Mouse (Mus musculus): ENCODE data around the gene Triobp.
"Not testable (repeated sequence)": the region's sequence is repeated elsewhere in the genome, so short reads cannot be mapped to it uniquely, and the experiment has no call there.

Gene Triobp

DNA sequence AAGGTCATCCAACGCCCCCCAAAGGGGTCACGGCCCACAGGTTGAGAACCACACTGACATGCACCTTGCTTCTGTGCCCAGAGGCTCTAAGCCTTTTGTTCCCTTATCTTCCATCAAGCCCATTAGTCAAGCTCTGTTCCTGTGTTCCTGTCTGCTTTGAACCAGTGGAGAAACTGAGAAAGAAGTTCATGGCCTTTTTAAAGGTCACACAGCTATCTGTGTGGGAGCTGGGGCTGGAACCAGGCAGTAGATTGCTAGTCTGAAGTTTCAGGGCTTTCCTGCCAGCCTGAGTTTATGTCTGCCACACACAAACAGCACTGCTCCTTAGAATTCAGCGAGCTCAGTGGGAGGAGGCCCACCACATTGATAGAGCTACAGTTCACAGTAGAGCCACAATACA, 55.6 kb downstream of the Triobp start:
- DNase-seq = no peak

DNA sequence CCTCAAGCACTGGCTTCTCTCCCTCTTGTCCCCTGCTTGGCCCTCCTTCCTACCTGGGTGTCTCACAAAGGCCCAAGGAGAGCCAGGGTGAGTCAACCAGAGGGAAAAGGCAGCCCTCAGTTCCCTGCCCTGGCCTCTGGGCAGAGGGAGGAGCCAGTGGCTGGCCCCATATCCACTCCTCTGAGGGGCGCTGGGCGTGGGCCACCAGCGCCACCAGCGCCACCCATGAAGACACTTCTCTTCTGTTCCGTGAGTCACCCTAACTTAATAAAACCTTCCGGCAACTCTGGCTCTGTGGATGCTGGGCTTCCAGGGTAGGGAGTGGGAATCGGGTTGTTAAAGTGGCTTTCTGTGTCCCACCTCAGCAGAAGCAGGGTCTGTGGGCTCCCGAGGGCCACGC, 58.1 kb downstream of the Triobp start:
- no peak for DNase-seq

DNA sequence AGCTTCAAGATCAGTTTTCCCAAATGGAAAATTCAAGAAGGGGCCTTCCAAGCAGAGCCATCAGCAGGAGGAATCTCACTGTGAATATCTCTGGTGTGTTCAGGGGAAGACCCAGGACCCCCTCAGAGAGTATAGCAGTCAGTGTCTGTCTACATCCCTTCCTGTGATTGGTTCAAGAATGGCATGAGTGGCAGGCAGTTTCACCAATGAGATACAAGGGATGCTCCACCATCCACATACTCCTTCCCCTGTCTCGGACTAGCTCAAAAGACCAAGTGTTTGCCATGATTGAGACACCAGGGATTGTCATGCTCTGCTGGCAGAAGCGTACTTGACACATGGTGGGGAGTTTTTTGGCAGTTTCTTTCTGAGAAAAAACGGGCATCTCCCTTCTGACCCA, 59.1 kb downstream of the Triobp start:
- no peak for DNase-seq

DNA sequence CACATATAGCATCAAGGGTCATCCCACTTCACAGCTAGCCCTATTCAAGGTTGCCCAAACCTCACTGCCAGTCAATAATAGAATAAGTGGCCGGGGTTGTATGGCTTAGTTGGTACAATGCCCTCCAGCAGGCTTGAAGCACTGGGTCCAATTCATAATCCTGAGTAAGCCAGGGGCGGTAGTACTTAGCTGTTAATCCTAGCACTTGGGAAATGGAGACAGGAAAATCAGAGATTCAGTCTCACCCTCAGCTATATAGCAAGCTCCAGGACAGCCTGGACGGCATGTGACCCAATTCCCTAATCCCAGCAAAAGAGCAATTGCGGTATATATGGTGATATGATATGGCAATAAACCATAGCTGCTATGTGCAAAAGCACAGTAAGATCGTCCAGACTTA, 59.5 kb downstream of the Triobp start:
- no peak for DNase-seq

DNA sequence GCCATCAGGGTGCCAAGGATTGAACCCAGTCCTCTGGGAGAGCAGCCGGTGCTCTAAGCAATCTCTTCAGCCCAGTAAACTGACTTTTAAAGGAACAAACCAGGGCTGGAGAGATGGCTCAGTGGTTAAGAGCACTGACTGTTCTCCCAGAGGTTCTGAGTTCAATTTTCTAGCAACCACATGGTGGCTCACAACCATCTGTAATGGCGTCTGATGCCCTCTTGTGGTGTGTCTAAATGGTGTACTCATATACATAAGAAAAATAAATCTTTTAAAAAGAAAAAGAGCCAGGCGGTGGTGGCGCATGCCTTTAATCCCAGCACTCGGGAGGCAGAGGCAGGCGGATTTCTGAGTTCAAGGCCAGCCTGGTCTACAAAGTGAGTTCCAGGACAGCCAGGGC, 60.3 kb downstream of the Triobp start:
- not testable (repeated sequence) for DNase-seq

DNA sequence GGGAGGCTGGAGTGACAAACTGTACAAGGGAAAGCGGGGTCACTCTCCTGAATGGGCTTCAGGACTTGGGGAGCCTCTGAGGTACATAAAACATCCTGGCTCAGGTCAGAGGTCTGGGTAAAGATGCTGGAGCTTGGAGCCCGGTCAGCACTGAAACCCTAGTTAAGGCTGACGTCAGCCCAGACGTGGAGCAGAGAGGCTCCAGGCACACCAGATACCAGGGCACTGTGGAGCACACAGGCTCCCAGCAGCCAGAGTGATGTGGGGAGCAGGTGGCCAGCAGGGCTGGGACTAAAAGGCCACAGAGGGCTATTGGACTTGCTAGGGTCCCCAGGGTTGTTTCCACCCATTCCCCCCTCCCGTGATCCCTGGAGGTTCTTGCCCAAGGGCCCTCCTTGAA, 62.2 kb downstream of the Triobp start:
- no peak for DNase-seq

DNA sequence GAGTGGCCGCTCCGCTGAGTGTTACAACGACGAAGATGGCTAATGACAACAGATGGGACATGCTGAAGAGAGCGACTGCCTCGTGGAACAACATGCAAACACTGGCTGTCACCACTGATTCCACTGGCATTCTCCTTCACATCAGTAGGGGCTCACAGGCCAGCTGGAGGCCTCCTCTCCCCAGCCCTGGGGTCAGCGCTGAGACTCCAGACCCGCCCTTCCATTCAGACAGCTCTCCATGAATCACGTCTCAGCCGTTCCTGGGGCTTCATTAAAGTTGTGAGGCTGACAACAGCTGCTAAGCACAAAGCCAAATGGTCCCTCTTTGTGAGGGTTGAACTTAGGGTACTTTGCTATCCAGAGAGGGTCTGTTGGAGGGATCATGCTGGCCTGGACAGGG, 64.0 kb downstream of the Triobp start:
- DNase-seq = no peak

DNA sequence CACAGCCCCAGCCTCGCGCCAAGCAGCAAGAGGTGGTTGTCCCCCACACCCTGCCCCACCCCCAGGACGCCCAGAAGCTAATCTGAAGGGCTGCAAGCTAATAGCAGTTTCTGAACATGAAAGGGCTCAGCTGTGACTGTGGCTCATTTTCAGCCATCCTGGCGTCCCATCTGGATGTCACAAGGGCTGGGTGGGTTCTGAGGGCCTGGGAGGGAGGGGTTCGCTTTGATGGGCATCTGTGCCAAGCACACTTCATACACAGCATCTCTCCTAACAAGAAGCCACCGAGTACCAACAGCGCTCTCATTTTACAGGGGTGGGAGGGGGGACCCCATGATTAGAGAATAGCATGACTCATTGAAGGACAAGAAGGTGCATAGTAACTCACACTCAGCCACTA, 65.9 kb downstream of the Triobp start:
- no peak for DNase-seq

DNA sequence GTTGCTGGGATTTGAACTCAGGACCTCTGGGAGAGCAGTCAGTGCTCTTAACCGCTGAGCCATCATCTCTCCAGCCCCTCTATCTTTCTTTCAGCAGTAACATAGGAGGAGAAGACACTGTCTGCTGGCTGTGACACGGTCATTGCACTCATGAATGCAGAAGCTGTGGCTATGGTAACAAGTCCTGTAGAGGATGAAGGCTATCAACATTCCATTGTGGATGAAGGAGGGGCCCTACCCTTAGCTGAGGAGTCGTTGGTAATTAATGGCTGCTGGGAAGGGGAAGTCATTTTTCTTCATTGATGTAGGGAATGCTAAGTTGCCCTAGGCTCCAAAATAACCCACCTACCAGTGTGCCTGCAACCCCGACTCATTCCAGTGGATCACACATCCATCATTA, 70.7 kb downstream of the Triobp start:
- DNase-seq = no peak

DNA sequence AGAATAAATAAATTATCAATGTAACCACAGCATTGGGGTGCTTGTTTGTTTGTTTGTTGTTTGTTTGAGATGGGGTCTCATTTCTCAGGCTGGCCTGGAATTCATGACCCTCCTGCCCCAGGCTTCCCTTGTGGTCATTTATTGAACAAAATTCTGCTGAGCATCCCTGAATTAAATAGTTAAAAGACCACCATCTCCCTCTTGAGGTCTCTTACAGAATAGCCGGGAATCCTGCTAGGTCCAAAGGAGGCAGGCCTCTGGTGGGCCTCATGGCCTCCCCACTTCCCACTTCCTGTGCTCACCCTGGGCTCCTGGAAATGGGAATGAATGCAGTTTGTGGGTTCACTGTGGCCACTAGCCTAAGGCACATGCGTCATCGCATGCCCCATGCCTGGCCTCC, 71.4 kb downstream of the Triobp start:
- DNase-seq = no peak

DNA sequence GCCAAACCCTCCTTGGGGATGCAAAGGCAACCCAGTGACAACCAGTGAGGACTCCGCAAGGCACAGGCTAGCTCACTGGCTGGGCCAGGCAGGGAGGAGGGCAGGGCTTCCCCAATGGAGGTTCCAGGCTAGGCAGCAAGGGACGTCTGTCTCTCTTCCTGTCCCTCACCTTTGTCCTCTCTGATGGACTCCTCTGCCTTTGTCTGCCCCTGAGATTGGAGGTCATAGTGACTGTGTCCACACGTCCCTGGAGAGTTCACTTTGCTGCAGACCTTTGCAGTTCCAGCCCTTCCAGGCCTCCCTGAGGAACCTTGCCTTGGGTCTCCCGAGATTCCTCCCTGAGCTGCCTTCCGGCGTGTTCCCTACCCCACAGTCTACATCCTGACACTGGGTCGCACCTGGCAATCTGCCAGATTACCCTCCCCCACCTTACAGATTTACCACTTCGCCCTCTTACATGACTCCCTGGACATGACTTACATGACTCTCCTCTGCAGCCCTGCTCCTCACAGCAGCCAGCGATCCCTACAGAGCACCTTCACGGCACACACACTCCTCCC, 75.2 kb downstream of the Triobp start:
- peak; percentile 33 to 68 for DNase-seq

DNA sequence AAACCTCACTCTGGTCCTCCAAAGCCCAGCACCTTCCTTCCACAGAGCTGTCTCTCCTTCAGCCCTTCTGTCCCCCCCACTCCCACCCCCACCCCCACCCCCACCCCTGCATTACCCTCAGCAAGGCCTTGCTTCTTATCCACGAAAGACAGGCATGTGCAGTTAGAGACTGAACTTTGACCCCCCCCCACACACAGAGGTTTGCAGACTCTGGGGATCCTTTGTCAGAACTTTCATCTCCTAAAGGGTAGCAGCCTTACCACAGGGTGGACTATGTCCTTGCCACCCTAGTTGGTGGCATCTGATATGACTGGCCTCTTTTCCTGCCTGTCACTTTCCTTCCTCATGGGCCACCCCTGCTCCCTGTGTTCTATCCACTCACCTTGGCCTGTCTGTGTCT, 75.8 kb downstream of the Triobp start:
- peak; percentile 30 to 61 for DNase-seq

DNA sequence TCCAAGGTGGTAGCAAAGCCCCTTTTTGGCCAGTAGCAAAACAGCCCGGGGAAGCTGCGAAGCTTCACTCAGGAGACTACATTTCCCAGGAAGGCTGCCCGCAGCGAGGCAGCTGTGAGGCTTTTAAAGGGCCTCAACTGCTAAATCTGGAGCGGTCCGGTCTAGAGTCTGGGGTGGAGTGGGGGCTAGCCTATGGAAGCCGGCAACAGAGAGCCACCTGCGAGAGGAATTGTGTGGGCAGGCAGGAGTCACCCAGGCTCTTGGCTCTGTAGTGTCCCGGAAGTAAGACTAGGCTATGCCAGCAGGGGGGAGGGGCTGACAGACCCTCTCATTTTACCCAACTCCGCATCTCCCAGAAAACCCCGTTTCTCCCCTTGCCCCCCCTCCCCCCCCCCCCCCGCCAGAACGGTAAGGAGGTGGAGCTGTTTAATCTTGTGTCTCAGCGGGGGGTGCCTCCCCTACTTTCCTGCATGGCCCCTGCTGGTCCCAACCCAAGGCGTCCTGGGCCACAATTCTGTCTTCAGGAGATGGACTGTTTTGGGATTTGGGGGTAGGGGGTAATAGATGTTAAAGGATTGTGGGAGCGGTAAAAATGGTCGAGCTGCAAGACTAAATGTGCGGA, 78.3 kb downstream of the Triobp start:
- DNase-seq = peak; percentile 38 to 73

DNA sequence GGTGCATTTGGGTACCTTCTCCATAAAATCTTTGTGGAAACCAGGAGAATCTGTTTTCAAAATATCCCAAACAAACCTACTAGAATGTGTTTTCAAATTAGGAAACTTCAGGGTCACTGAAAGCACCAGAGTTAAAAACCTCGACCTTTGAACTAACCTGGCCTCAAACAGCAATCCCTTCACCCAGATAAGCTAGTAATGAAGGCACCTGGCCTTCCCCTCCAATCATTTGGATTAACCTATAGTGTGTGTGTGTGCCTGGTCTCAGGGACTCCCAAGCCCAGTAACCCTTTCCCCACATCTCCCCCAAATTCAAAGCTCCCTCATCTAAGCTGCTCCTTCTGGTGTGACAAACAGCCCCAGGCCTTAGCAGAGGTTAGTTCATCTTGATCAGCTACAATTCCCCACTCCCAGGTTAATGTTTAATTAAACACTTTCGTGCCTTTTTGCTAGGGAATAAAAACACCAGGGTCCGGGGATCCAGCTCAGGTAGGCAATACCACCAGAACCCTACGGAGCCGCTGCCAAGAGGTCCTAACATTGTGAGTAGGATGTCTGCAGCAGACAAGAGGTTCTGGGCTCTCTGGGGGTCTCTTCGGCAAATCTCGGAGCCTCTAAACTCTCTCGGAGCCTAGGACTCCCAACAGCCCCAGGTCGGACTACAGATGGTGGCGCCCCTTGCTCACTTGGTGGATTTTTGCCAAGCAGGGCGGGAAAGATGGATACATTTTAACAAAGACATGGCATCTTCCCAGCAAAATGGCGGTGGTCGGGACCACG, 79.2 kb downstream of the Triobp start:
- DNase-seq = peak; percentile 81 to 85

DNA sequence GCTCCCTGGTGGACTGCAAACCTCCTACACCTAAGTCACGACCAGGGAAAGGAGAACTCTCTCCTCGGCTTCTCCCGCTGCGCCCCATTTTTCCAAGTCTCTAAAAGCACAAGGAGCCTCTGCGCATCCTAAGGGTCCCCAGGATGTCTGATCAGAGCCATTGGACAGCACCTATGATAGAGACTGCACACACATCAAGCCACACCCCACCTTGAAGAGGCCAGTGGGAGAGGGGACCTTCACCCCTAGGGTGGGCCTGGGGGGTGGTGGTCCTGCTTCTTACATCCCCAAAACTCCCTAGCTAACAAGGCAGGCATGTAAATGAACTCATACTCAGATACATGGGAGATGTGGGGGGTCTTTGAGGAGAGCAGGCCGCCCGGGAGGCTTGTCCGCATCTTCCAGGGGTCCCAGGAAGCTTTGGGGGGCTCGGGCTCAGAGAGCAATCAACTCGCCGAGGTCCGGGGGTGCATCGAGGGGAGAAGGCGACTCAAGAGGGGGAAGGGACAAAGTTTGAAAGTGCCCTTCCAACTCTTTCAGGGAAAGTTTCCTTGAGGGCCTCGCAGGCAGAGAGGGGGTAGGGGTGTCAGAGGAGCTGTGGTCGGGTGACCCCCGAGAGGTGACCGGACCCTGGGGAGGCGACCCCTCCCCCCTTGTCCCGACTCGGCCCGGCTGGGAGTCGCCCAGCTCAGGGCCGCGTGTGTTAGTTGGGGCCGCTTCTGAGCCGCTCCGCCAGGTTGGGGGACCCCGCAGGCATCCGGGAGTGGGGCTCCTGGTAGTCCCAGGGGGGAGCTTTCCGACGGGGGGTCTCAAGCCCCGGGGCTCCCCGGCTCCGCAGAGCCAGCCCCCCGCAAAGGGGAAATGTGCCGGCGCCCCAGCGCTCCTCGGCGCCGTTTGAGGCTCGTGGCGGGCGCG, 80.0 kb downstream of the Triobp start:
- DNase-seq = peak; percentile 30 to 75

DNA sequence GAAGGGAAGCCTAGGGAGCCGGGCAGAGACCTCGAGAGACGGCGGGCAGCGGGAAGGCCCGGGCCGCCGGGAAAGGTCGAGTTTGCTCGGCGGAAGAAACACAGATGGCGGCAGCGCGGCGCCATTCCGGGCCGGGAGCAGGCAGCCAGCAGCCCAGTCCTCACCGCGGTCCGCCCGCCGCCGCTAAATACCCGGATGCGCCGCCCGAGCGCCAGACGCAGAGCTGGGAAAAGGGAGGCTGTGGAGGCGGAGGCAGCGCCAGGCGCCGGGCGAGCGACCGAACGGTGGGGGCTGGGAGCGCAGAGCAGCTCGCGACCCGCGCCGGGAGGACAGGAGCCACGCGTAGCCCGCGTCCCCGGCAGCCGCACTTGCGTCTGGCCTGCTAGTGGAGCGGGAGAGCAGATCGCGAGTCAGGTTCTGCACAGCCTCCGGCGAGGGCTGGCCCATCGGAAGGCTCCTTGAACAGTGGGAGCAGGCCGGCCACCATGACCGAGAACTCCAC, 80.8 kb downstream of the Triobp start, which contains the start of gene H1f0:
Gene H1f0, plus strand, starts transcription at position 214 of the 502 bp plus-strand sequence.
- peak; percentile 93 to 97 for DNase-seq

DNA sequence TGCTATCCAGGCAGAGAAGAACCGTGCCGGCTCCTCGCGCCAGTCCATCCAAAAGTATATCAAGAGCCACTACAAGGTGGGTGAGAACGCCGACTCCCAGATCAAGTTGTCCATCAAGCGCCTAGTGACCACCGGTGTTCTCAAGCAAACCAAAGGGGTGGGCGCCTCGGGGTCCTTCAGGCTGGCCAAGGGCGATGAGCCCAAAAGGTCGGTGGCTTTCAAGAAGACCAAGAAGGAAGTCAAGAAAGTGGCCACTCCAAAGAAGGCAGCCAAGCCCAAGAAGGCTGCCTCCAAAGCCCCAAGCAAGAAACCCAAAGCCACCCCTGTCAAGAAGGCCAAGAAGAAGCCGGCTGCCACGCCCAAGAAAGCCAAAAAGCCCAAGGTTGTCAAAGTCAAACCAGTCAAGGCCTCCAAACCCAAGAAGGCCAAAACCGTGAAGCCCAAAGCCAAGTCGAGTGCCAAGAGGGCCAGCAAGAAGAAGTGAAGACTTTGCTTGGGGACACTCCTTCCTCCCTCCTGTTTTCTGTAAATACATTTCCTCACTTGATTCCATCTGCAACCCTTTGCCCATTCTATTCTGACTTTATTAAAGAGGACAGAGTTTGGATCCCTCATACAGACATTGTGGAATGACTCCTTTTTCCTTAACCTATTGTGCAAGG, 81.4 kb downstream of the Triobp start:
- no peak for DNase-seq

DNA sequence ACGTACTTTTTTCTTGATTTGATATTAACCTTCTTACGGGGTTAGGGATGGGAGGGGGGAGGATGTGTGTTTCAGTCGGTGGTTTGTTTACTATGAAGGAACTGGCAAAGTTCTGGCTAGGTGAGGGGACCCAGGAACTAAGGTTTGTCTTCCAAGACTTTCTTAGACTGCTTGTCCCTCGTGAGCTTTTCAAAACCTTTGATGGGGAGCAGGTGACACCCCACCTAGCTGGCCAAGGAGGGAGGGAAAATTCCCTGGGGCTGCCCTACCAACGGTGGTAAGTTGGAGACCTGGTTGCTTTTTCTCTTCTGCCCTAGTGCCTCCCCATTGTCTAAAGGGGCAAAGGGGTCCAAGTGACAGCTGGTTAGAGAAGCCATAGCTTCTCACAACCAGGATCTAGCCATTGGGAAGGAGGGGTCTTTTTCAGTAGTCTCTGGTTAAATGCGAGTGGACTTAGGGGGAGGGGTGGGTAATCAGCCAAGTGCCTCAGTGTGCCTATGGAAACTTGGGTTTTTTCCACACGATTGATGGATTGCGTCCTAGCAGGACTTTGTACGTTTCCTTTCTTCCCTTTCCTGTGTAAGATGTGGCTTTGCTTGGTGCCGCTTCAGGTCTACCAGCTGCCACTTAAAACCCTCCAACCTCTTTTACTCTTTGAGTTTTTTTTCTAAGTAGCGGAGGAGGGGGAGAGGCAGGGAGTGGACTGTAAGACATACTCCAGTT, 82.2 kb downstream of the Triobp start:
- no peak for DNase-seq

DNA sequence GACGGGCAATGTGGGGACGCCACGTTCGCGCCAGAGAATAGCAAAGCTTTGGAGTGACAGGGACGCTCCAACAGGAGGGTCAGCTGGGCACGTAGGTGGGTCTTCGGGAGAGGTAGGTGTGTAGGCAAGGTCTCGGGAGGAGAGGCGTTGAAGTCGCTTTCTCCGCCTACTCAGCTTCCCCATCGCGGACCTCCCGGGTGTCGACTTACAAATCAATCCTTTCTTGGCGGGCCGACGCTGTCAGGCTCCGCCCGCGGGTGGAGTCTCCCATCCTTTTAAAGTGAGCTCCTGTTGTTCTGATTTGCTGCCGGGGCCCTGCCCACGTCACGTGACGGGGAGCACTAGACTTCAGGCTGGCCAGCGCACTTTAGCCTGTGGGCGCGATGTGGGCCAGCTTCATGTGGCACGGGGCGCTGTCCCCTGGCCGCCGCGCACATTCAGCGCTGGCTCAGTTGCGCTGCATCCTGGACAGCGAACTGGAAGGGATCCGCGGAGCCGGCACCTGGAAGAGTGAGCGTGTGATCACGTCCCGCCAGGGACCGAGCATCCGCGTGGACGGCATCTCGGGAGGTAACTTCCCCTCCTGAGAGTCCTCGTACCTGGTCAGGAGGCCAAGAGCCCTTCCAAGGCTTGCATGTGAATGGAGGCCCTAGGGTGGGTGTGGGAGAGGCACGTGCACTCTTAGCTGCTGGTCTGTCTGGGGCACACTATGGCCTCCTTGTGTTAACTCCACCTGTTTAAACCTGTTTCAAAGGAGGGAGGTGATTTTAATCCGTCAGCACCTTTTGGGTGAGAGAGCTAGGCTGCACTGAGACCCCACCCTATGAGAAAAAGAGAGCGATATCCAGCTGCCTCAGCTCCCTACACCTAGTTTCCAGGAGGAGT, 83.3 kb downstream of the Triobp start:
- DNase-seq = peak; percentile 95 to 98

DNA sequence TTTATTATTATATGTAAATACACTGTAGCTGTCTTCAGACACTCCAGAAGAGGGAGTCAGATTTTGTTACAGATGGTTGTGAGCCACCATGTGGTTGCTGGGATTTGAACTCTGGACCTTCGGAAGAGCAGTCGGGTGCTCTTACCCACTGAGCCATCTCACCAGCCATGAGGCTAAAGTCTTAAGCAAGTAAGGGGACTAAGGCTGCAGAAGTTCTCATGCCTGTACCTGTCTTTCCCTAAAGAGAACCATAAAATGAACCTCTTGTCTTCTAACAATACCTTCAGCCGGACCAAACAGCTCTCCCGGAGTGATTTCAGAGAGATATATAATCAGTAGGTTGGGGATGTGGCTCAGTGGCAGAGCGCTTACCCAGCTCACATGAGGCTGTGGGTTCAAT, 84.4 kb downstream of the Triobp start:
- DNase-seq = not testable (repeated sequence)

DNA sequence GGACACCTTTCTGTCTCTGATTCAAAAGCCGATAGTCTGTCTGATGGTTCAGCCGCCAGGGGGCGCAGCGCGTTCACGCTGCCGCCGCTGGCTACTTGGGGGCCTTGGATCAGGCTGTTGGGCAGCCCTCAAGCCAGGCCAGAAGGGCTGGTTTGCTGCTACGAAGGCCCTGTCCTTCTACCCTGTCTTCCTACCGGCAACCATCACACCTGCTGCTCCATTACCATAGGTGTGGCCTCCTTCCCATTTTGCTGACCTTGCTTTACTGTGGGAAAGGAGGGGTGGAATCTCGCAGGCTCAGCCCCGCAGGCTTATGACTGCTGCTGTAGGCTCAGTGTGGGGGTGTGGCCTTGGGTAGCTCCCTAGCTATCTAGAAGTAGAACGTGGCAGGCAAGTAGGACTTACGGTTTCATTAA, 90.4 kb downstream of the Triobp start:
- peak; percentile 86 to 90 for DNase-seq

Data from kidney, postnatal 25 days (tissue).